Mouse (Mus musculus) limb, embryonic 11.5 days (tissue): ENCODE data around the gene Dock9. TPM values are rescaled to one million over a fixed set of nuclear protein-coding genes. Genes with fewer than 3 reads are reported as not detected.

Experiments
- ATAC-seq: fragments of 200-750 bp; cut with Nextera tagmentation; 2 replicates; pipeline ENCODE4 v1.8.0; 2017; ENCODE audit warnings: low read depth; ENCODE audit not compliant: insufficient number of reproducible peaks, low FRiP score, low TSS enrichment
- DNase-seq: peaks from one replicate; pipeline ENCODE4 v3.0.0-alpha.2; 2015; ENCODE audit warnings: low spot score
- H3K27ac ChIP-seq: fragments of 300-500 bp; sonication (generic); replicated peaks from 2 replicates; pipeline ENCODE4 v1.5.1; 2014; ENCODE audit warnings: low read depth, mild to moderate bottlenecking, low read length
- H3K27me3 ChIP-seq: fragments of 300-500 bp; sonication (generic); 2 replicates; pipeline ENCODE4 v1.6.1; 2014; ENCODE audit warnings: mild to moderate bottlenecking, low read length, mixed read lengths; ENCODE audit not compliant: control insufficient read depth, insufficient read depth
- H3K36me3 ChIP-seq: fragments of 300-500 bp; sonication (generic); 2 replicates; pipeline ENCODE4 v1.6.1; 2014; ENCODE audit warnings: mild to moderate bottlenecking, low read length, moderate library complexity, mixed read lengths; ENCODE audit not compliant: control insufficient read depth, insufficient read depth
- H3K4me1 ChIP-seq: fragments of 300-500 bp; sonication (generic); 2 replicates; pipeline ENCODE4 v1.6.1; 2014; ENCODE audit warnings: low read length, mixed read lengths; ENCODE audit not compliant: control insufficient read depth, insufficient read depth
- H3K4me2 ChIP-seq: fragments of 300-500 bp; sonication (generic); 2 replicates; pipeline ENCODE4 v1.6.1; 2014; ENCODE audit warnings: low read depth, mild to moderate bottlenecking, moderate library complexity; ENCODE audit not compliant: severe bottlenecking
- H3K4me3 ChIP-seq: fragments of 300-500 bp; sonication (generic); 2 replicates; pipeline ENCODE4 v1.5.1; 2014; ENCODE audit warnings: low read depth, low read length
- H3K9ac ChIP-seq: fragments of 300-500 bp; sonication (generic); 2 replicates; pipeline ENCODE4 v1.6.1; 2014; ENCODE audit warnings: mild to moderate bottlenecking, low read length
- H3K9me3 ChIP-seq: fragments of 300-500 bp; sonication (generic); 2 replicates; pipeline ENCODE4 v1.6.1; 2016; ENCODE audit warnings: low read length; ENCODE audit not compliant: control insufficient read depth
- WGBS: fragments of 180-500 bp; shearing (Covaris S2); extraction: QIAGEN DNeasy Blood & Tissue Kit; methylation state at CpG from one replicate; pipeline ENCODE4 v1.1.7; 2014; 5-methylcytosine and 5-hydroxymethylcytosine counted together
- polyA plus RNA-seq: library from polyadenylated mRNA; unstranded; fragments of >200 nt; fragmentation: Nextera tagmentation; extraction: Ambion mirVana; gene quantifications from 2 replicates; pipeline ENCODE4 v1.2.1, GENCODE M21; 2014

The Dock9 gene
- polyA plus RNA-seq, 1 experiment from 2014 or later, result 5.8 TPM

GRCm38 (mm10) chr14:121799112-121799511 is 1.5 kb upstream of the Dock9 start:
- H3K4me3 ChIP-seq, result no peak overlapping the region
- no peak overlapping the region for H3K27ac ChIP-seq
- H3K27me3 ChIP-seq, result peaks cover 16% of the 10 kb centered on the region
- WGBS, result 75% methylated on average over 7 of the region's 7 CpGs
- H3K4me1 ChIP-seq, result peaks cover 3% of the 10 kb centered on the region; the same call in 1 of the 2 replicates
- H3K36me3 ChIP-seq, result no peaks in the 10 kb centered on the region; the same call in 1 of the 2 replicates
- no peaks in the 10 kb centered on the region for H3K9me3 ChIP-seq
- DNase-seq (no peak), ATAC-seq (no peak)
- H3K4me2 ChIP-seq, result no peak overlapping the region
- no peak overlapping the region for H3K9ac ChIP-seq

- peak overlapping the region; percentile 53 for H3K4me3 ChIP-seq
- no peaks in the 10 kb centered on the region; the same call in 1 of the 2 replicates for H3K36me3 ChIP-seq
- ATAC-seq (peak; percentile 91), DNase-seq (peak; percentile 91)
- H3K4me2 ChIP-seq, result peak overlapping the region; percentile 95
- no peaks in the 10 kb centered on the region for H3K9me3 ChIP-seq
- peaks cover 3% of the 10 kb centered on the region; the same call in 1 of the 2 replicates for H3K4me1 ChIP-seq
- peaks cover 16% of the 10 kb centered on the region for H3K27me3 ChIP-seq
- H3K9ac ChIP-seq, result peak overlapping the region; percentile 41
- peak overlapping the region; percentile 55; the same call in 1 of the 2 replicates for H3K27ac ChIP-seq
- WGBS, result 0% methylated on average over 22 of the region's 22 CpGs
Measured at GRCm38 (mm10) chr14:121798411-121798799, 768 bp upstream of the Dock9 start.

GRCm38 (mm10) chr14:121796571-121797456 is 823 bp downstream of the Dock9 start:
- ATAC-seq, result 0 out of 2 replicates have a peak, but pooled peaks have one; percentile 0

GRCm38 (mm10) chr14:121795536-121795935 is 2.1 kb downstream of the Dock9 start:
- H3K4me2 ChIP-seq, result no peak overlapping the region
- peaks cover 16% of the 10 kb centered on the region for H3K27me3 ChIP-seq
- no peaks in the 10 kb centered on the region for H3K9me3 ChIP-seq
- ATAC-seq (no peak), DNase-seq (no peak)
- peaks cover 3% of the 10 kb centered on the region; the same call in 1 of the 2 replicates for H3K4me1 ChIP-seq
- no peak overlapping the region for H3K27ac ChIP-seq
- H3K36me3 ChIP-seq, result no peaks in the 10 kb centered on the region
- no peak overlapping the region for H3K4me3 ChIP-seq
- 86% methylated on average over 7 of the region's 7 CpGs for WGBS
- no peak overlapping the region for H3K9ac ChIP-seq

More at GRCm38 (mm10) chr14:121796571-121797456, 823 bp downstream of the Dock9 start:
- 8% methylated on average over 28 of the region's 28 CpGs for WGBS
- peaks cover 16% of the 10 kb centered on the region for H3K27me3 ChIP-seq
- H3K4me3 ChIP-seq, result peak overlapping the region; percentile 53
- no peak overlapping the region for H3K27ac ChIP-seq
- H3K9ac ChIP-seq, result peak overlapping the region; percentile 57
- H3K36me3 ChIP-seq, result no peaks in the 10 kb centered on the region; the same call in 1 of the 2 replicates
- peak overlapping the region; percentile 95 for H3K4me2 ChIP-seq
- H3K4me1 ChIP-seq, result peaks cover 3% of the 10 kb centered on the region; the same call in 1 of the 2 replicates
- DNase-seq, result no peak
- H3K9me3 ChIP-seq, result no peaks in the 10 kb centered on the region

DNA sequence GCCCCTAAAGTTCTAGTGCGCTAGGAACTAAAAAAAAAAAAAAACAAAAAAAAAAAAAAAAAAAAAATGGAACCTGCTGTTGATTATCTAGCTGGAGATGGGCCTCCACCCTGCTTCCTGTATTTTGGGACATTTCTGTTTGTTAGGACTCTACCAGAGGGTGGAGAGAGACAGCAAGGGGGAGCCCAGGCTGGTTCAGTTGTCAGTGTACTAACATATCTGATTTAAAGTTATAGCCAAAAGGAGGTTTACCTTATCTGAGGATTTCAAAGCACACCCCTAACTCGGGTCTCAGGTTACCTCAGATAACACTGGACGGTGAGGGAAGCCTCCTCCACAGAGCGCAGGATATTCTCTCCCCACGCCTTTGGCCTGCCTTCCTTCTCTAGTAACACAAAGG is 4.0 kb downstream of the Dock9 start:
- H3K27ac ChIP-seq, result no peak overlapping the region
- H3K36me3 ChIP-seq, result no peaks in the 10 kb centered on the region
- H3K27me3 ChIP-seq, result peaks cover 16% of the 10 kb centered on the region
- no peak for ATAC-seq
- no peak overlapping the region for H3K4me3 ChIP-seq
- no peaks in the 10 kb centered on the region for H3K9me3 ChIP-seq
- H3K4me1 ChIP-seq, result peaks cover 3% of the 10 kb centered on the region; the same call in 1 of the 2 replicates
- WGBS, result 39% methylated on average over 5 of the region's 5 CpGs
- no peak overlapping the region for H3K9ac ChIP-seq
- no peak overlapping the region for H3K4me2 ChIP-seq
- no peak for DNase-seq

- 69% methylated on average over 2 of the region's 2 CpGs for WGBS
- no peak for ATAC-seq
- Histone ChIP-seq H3K4me1 (peaks cover 3% of the 10 kb centered on the region; the same call in 1 of the 2 replicates), H3K36me3 (no peaks in the 10 kb centered on the region), H3K9ac (no peak overlapping the region), H3K4me2 (no peak overlapping the region), H3K27me3 (peaks cover 14% of the 10 kb centered on the region), H3K9me3 (no peaks in the 10 kb centered on the region), H3K4me3 (no peak overlapping the region), H3K27ac (no peak overlapping the region)
- DNase-seq, result no peak
Measured at GRCm38 (mm10) chr14:121791935-121792334, 5.7 kb downstream of the Dock9 start.

DNA sequence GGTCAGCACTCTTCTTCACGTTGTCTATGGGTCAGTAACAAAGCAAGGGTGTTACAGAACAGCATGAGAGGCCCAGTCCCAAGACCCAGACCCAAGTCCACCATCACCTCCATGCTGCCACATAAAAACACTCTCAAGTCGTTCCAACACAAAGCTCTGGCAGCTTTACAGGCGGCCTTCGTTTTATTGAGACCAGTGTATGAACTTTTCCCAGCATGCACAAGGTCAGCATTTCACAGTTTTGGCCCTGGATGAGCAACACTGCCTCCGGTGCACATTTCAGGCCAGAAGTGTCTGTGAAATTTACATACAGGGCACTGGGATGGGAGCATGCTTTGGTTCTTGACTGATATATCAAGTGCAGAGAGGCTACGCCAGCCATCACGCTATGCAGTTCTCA is 6.5 kb downstream of the Dock9 start:
- WGBS, result 67% methylated on average over 7 of the region's 7 CpGs
- ATAC-seq, result no peak
- Histone ChIP-seq H3K27me3 (peaks cover 8% of the 10 kb centered on the region), H3K4me1 (no peaks in the 10 kb centered on the region), H3K4me2 (no peak overlapping the region), H3K27ac (no peak overlapping the region), H3K4me3 (no peak overlapping the region), H3K36me3 (no peaks in the 10 kb centered on the region), H3K9ac (no peak overlapping the region), H3K9me3 (no peaks in the 10 kb centered on the region)
- no peak for DNase-seq

DNA sequence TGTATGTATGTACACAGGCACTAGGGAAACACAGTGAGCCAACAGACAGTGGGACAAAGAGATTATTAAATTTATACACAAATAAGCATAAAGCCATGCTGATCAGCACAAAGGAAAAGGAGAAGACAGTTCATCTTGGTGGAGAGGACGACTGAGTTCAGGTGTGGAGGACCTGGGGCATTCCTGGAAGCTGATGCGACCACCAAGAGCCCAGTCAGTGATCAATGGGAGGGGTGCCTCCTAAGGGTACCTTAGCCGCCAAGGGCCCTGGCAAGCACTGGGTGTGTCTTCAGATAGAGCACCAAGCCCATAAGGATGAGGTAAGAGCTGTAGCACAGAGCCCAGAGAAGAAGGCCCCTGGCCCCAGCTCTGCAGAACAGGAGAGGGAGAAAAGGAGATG is 8.4 kb downstream of the Dock9 start:
- Histone ChIP-seq H3K4me1 (no peaks in the 10 kb centered on the region), H3K4me2 (no peak overlapping the region), H3K27me3 (no peaks in the 10 kb centered on the region), H3K36me3 (no peaks in the 10 kb centered on the region), H3K9me3 (no peaks in the 10 kb centered on the region), H3K4me3 (no peak overlapping the region), H3K27ac (no peak overlapping the region), H3K9ac (no peak overlapping the region)
- ATAC-seq (no peak), DNase-seq (no peak)
- WGBS, result 84% methylated on average over 3 of the region's 3 CpGs
